Mouse (Mus musculus) hindbrain, embryonic 15.5 days (tissue): ENCODE results near the gene Adam11. TPM values are rescaled to one million over a fixed set of nuclear protein-coding genes. Genes with fewer than 3 reads are reported as not detected.

Experiments
- ATAC-seq: fragments of 200-750 bp; cut with Nextera tagmentation; 2 replicates; pipeline ENCODE4 v1.8.0; 2017; ENCODE audit warnings: low read depth, moderate number of reproducible peaks, moderate TSS enrichment; ENCODE audit not compliant: low FRiP score
- H3K27ac ChIP-seq: fragments of 300-500 bp; sonication (generic); replicated peaks from 2 replicates; pipeline ENCODE4 v1.5.1; 2015; ENCODE audit warnings: mild to moderate bottlenecking, inconsistent platforms
- H3K27me3 ChIP-seq: fragments of 300-500 bp; sonication (generic); 2 replicates; pipeline ENCODE4 v1.6.1; 2015; ENCODE audit warnings: control low read depth, inconsistent platforms
- H3K36me3 ChIP-seq: fragments of 300-500 bp; sonication (generic); 2 replicates; pipeline ENCODE4 v1.6.1; 2015; ENCODE audit warnings: control low read depth, inconsistent platforms
- H3K4me1 ChIP-seq: fragments of 300-500 bp; sonication (generic); replicated peaks from 2 replicates; pipeline ENCODE4 v1.6.1; 2015; ENCODE audit warnings: control low read depth, inconsistent platforms
- H3K4me2 ChIP-seq: fragments of 300-500 bp; sonication (generic); 2 replicates; pipeline ENCODE4 v1.6.1; 2015; ENCODE audit warnings: moderate library complexity, mild to moderate bottlenecking, inconsistent platforms
- H3K4me3 ChIP-seq: fragments of 300-500 bp; sonication (generic); 2 replicates; pipeline ENCODE4 v1.5.1; 2015; ENCODE audit warnings: mild to moderate bottlenecking, inconsistent platforms
- H3K9ac ChIP-seq: fragments of 300-500 bp; sonication (generic); 2 replicates; pipeline ENCODE4 v1.6.1; 2015; ENCODE audit warnings: inconsistent platforms
- H3K9me3 ChIP-seq: fragments of 300-500 bp; sonication (generic); 2 replicates; pipeline ENCODE4 v1.6.1; 2016; ENCODE audit warnings: control low read depth, inconsistent platforms
- WGBS: fragments of 180-500 bp; shearing (Covaris S2); methylation state at CpG from one replicate; pipeline ENCODE4 v1.1.7; 2015; 5-methylcytosine and 5-hydroxymethylcytosine counted together
- polyA plus RNA-seq: library from polyadenylated mRNA; unstranded; fragments of >200 nt; fragmentation: Nextera tagmentation; extraction: Ambion mirVana; gene quantifications from 2 replicates; pipeline ENCODE4 v1.2.1, GENCODE M21; 2015

The Adam11 gene
- polyA plus RNA-seq, 1 experiment from 2014 or later, result 25.6 TPM

- WGBS, result 62% methylated on average over 18 of the region's 18 CpGs
- Histone ChIP-seq H3K27ac (peak overlapping the region; percentile 96), H3K4me2 (no peak overlapping the region), H3K27me3 (no peaks in the 10 kb centered on the region), H3K4me1 (peaks cover 58% of the 10 kb centered on the region), H3K4me3 (no peak overlapping the region), H3K9ac (no peak overlapping the region), H3K36me3 (peaks cover 10% of the 10 kb centered on the region), H3K9me3 (no peaks in the 10 kb centered on the region)
- ATAC-seq, result no peak
These were observed 11.8 kb downstream of the Adam11 start for GRCm38 (mm10) chr11:102772771-102773700.

GRCm38 (mm10) chr11:102773713-102774611 is 12.7 kb downstream of the Adam11 start:
- peak overlapping the region; percentile 74 for H3K9ac ChIP-seq
- peak; percentile 32 for ATAC-seq
- no peaks in the 10 kb centered on the region for H3K27me3 ChIP-seq
- H3K4me2 ChIP-seq, result peak overlapping the region; percentile 98
- WGBS, result under 1% methylated on average over 46 of the region's 46 CpGs
- peak overlapping the region; percentile 49 for H3K4me3 ChIP-seq
- H3K27ac ChIP-seq, result peak overlapping the region; percentile 96
- H3K36me3 ChIP-seq, result peaks cover 10% of the 10 kb centered on the region
- H3K4me1 ChIP-seq, result peaks cover 61% of the 10 kb centered on the region
- no peaks in the 10 kb centered on the region for H3K9me3 ChIP-seq

- H3K9me3 ChIP-seq, result no peaks in the 10 kb centered on the region
- WGBS, result under 1% methylated on average over 25 of the region's 25 CpGs
- H3K27ac ChIP-seq, result peak overlapping the region; percentile 96
- H3K4me2 ChIP-seq, result peak overlapping the region; percentile 98
- H3K4me1 ChIP-seq, result peaks cover 61% of the 10 kb centered on the region
- no peaks in the 10 kb centered on the region for H3K27me3 ChIP-seq
- peak; percentile 84 for ATAC-seq
- peaks cover 10% of the 10 kb centered on the region for H3K36me3 ChIP-seq
- peak overlapping the region; percentile 49 for H3K4me3 ChIP-seq
- peak overlapping the region; percentile 74 for H3K9ac ChIP-seq
These were observed 13.4 kb downstream of the Adam11 start for GRCm38 (mm10) chr11:102774621-102775141.

GRCm38 (mm10) chr11:102777598-102777997 is 16.4 kb downstream of the Adam11 start:
- H3K27me3 ChIP-seq, result no peaks in the 10 kb centered on the region
- 26% methylated on average over 21 of the region's 21 CpGs for WGBS
- no peak for ATAC-seq
- peaks cover 36% of the 10 kb centered on the region for H3K4me1 ChIP-seq
- peak overlapping the region; percentile 34 for H3K9ac ChIP-seq
- peak overlapping the region; percentile 45 for H3K4me2 ChIP-seq
- peak overlapping the region; percentile 32 for H3K27ac ChIP-seq
- H3K4me3 ChIP-seq, result peak overlapping the region; percentile 7
- peaks cover 10% of the 10 kb centered on the region for H3K36me3 ChIP-seq
- H3K9me3 ChIP-seq, result no peaks in the 10 kb centered on the region

GRCm38 (mm10) chr11:102778165-102778564 is 16.9 kb downstream of the Adam11 start:
- Histone ChIP-seq H3K36me3 (peaks cover 10% of the 10 kb centered on the region), H3K4me3 (no peak overlapping the region), H3K9me3 (no peaks in the 10 kb centered on the region), H3K4me1 (peaks cover 31% of the 10 kb centered on the region), H3K27ac (peak overlapping the region; percentile 32; the same call in 1 of the 2 replicates), H3K9ac (peak overlapping the region; percentile 34; the same call in 1 of the 2 replicates), H3K4me2 (peak overlapping the region; percentile 45), H3K27me3 (no peaks in the 10 kb centered on the region)
- no peak for ATAC-seq
- 35% methylated on average over 14 of the region's 14 CpGs for WGBS

GRCm38 (mm10) chr11:102778597-102778996 is 17.4 kb downstream of the Adam11 start:
- H3K4me1 ChIP-seq, result peaks cover 26% of the 10 kb centered on the region
- no peak overlapping the region for H3K4me3 ChIP-seq
- no peak overlapping the region for H3K27ac ChIP-seq
- H3K4me2 ChIP-seq, result no peak overlapping the region
- H3K36me3 ChIP-seq, result peaks cover 10% of the 10 kb centered on the region
- ATAC-seq, result no peak
- WGBS, result 48% methylated on average over 5 of the region's 5 CpGs
- H3K27me3 ChIP-seq, result no peaks in the 10 kb centered on the region
- H3K9me3 ChIP-seq, result no peaks in the 10 kb centered on the region
- H3K9ac ChIP-seq, result no peak overlapping the region

- Histone ChIP-seq H3K9me3 (no peaks in the 10 kb centered on the region), H3K27me3 (no peaks in the 10 kb centered on the region), H3K4me2 (no peak overlapping the region), H3K36me3 (peaks cover 10% of the 10 kb centered on the region), H3K4me3 (no peak overlapping the region), H3K9ac (no peak overlapping the region), H3K27ac (no peak overlapping the region), H3K4me1 (peaks cover 23% of the 10 kb centered on the region)
- 80% methylated on average over 8 of the region's 8 CpGs for WGBS
- no peak for ATAC-seq
These were observed 17.9 kb downstream of the Adam11 start for GRCm38 (mm10) chr11:102779081-102779638.

GRCm38 (mm10) chr11:102779824-102780223 is 18.6 kb downstream of the Adam11 start:
- H3K27me3 ChIP-seq, result no peaks in the 10 kb centered on the region
- H3K9ac ChIP-seq, result no peak overlapping the region
- H3K36me3 ChIP-seq, result peaks cover 10% of the 10 kb centered on the region
- no peak overlapping the region for H3K4me3 ChIP-seq
- no peak overlapping the region for H3K4me2 ChIP-seq
- WGBS, result 80% methylated on average over 7 of the region's 7 CpGs
- no peaks in the 10 kb centered on the region for H3K9me3 ChIP-seq
- ATAC-seq, result no peak
- H3K27ac ChIP-seq, result no peak overlapping the region
- peaks cover 18% of the 10 kb centered on the region for H3K4me1 ChIP-seq

GRCm38 (mm10) chr11:102780271-102780985 is 19.2 kb downstream of the Adam11 start:
- Histone ChIP-seq H3K9ac (no peak overlapping the region), H3K36me3 (peaks cover 10% of the 10 kb centered on the region), H3K4me2 (no peak overlapping the region), H3K9me3 (no peaks in the 10 kb centered on the region), H3K4me1 (peaks cover 12% of the 10 kb centered on the region), H3K4me3 (no peak overlapping the region), H3K27ac (no peak overlapping the region), H3K27me3 (no peaks in the 10 kb centered on the region)
- WGBS, result 49% methylated on average over 11 of the region's 11 CpGs
- no peak for ATAC-seq

GRCm38 (mm10) chr11:102780986-102781351 is 19.7 kb downstream of the Adam11 start:
- Histone ChIP-seq H3K36me3 (peaks cover 10% of the 10 kb centered on the region), H3K4me3 (no peak overlapping the region), H3K27me3 (no peaks in the 10 kb centered on the region), H3K9me3 (no peaks in the 10 kb centered on the region), H3K9ac (no peak overlapping the region), H3K27ac (no peak overlapping the region), H3K4me1 (peaks cover 9% of the 10 kb centered on the region), H3K4me2 (no peak overlapping the region)
- ATAC-seq, result no peak
- WGBS, result 55% methylated on average over 10 of the region's 10 CpGs

GRCm38 (mm10) chr11:102781523-102781922 is 20.3 kb downstream of the Adam11 start:
- Histone ChIP-seq H3K27me3 (no peaks in the 10 kb centered on the region), H3K27ac (no peak overlapping the region), H3K4me2 (no peak overlapping the region), H3K36me3 (peaks cover 5% of the 10 kb centered on the region; the same call in 1 of the 2 replicates), H3K9me3 (no peaks in the 10 kb centered on the region), H3K4me1 (peaks cover 9% of the 10 kb centered on the region), H3K4me3 (no peak overlapping the region), H3K9ac (no peak overlapping the region)
- 92% methylated on average over 4 of the region's 4 CpGs for WGBS
- ATAC-seq, result no peak
